Mouse (Mus musculus): ENCODE data around the gene Dvl2. TPM values are rescaled to one million over a fixed set of nuclear protein-coding genes. Genes with fewer than 3 reads are reported as not detected.

Dvl2 gene
- polyA plus RNA-seq (2021; fragmentation: Nextera tagmentation), result 1.6 and 4.0 TPM in 2 replicates
- long read RNA-seq, experiment 1, transcript Dvl2-201 (15 exons, 2,968 nt), result major isoform, 5 of 14 reads
- long read RNA-seq, experiment 1, partial matches to known transcripts, result 3 of 14 reads
- long read RNA-seq, experiment 1, other reads (novel, unspliced or antisense), result 6 of 14 reads
- long read RNA-seq, experiment 2, partial matches to known transcripts, result 1 of 2 reads
- long read RNA-seq, experiment 2, other reads (novel, unspliced or antisense), result 0 of 2 reads

DNA sequence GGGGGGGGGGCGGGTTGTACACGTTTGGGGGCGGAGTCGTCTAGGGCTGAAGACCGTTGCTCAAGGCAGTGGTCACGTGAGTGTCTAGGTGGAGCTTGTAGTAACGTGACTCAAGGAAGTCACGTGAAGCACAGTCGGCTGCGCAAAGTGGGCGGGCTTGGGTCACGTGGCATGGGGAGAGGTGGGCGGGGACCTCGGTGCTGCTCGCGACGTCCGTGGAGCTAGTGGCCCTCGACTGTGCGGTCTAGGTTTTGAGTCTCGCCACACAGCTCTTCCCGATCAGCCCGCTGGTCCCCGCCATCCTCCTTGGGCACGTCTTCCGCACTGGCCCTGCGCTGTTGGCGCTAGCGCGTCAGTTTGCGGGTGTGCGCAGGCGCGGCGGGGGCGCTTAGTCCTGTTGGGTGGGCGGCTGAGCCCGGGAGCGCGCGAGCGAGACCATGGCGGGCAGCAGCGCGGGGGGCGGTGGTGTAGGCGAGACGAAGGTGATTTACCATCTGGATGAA, at the start of gene Dvl2:
TSS of gene Dvl2 (plus strand) at position 200 of the 503 bp plus-strand sequence.

DNA sequence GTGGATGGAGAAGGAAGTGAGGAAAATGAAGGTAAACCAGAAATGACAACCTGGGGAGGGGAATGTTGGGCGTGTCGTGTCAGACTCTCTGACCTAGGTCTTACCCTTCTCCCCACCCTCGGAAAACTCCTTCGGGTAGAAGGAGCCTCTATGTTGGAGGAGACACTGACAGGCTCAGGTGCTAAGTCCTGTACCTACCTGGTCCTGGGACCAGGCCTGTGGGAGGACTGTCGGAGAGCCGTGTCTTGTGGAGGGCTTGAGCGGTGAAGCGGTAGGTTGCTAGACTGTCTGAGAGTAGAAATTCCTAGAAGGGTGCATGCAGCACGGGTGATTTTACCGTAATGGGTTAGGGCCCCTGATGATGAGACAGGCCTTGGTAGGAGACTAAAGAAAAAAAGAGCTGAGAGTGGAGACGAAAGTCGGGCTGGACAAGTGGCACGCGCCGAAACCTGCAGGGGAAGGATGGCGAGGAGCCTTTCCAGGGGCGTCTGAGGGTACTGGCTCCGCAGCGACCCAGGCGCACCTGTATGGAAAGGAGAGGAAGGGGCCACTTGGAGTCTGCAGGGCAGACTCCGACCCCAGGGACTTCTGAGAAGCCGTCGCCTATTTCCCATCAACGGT, 35.6 kb upstream of the Dvl2 start, which contains the start of gene Cldn7:
TSS of gene Cldn7 (plus strand) at position 130 of the 621 bp plus-strand sequence.

DNA sequence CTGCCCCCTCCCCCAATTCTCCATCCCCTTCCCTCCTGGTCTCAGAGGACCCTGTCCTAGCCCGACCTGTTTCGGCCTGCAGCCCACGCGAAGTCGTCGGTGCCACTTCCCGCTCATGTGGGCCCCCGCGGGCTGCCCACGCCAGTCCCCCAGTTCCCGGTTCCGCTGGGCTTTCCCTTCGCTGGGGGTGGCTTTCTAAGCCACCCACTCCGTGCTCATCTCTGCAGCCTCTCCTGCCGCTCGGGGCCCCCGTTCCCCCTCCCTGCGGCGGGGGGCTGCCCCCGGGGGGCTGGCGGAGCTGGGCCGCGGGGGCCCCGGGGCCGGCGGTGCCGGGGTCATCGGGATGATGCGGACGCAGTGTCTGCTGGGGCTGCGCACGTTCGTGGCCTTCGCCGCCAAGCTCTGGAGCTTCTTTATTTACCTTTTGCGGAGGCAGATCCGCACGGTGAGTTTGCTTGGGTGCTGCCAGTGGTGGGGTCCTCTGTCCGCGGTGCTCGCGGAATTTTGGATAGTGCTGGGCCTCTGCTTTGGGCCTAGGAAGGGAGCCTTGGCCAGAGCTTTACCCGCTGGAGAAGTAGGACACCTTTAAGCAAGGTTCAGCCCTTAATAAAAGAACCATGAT, 19.1 kb upstream of the Dvl2 start, which contains the start of gene Ctdnep1:
TSS of gene Ctdnep1 (plus strand) at position 16 of the 622 bp plus-strand sequence.

GRCm38 (mm10) chr11:69982225-69982624, 18.2 kb upstream of the Dvl2 start, which contains the start of gene Elp5:
Gene Elp5, minus strand, starts transcription at chr11:69982517.

DNA sequence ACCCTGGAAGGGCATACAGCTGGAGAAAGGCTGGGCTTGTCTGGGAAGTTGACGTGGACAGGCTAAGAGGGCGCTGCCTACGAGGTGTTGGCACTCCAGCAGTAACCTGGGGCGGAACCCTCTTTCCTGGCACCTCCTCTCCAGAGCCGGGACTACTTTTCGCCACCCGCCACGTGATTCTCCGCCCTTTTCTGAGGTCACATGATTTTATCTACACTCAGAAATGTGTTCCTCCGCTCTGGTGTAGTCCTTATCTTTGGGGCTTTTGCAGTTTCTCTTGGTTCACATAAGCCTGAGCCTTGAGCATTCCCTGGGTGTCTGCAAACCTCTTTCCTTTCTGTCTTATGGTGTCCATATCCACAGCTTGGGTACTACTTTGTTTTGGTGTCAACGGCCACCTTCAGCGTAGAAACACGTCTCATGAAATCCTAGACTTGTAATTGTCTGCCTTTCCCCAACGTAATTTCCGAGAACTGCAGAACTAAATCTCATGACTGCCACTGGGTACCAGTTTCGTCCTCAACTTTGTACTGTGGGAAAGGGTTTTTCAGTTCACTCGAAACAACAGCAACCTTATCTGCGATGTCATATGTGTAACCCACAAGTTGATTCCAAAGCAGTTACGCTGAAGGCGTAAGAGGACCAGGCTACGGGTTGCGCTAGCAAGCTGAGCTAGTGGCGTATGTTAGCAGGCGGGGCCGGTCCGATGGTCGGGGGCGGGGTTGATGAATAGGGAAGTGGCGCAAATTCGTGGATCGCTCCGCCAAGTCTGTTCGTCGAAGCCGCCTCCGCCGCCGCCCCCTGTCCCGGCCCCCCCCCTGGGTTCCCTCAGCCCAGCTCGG, 9.3 kb upstream of the Dvl2 start, which contains the start of gene Gabarap:
TSS of gene Gabarap (plus strand) at position 294 of the 842 bp plus-strand sequence.

GRCm38 (mm10) chr11:69995391-69995960, 4.9 kb upstream of the Dvl2 start, which contains the start of gene Phf23:
Gene Phf23, plus strand, starts transcription at chr11:69995777.

DNA sequence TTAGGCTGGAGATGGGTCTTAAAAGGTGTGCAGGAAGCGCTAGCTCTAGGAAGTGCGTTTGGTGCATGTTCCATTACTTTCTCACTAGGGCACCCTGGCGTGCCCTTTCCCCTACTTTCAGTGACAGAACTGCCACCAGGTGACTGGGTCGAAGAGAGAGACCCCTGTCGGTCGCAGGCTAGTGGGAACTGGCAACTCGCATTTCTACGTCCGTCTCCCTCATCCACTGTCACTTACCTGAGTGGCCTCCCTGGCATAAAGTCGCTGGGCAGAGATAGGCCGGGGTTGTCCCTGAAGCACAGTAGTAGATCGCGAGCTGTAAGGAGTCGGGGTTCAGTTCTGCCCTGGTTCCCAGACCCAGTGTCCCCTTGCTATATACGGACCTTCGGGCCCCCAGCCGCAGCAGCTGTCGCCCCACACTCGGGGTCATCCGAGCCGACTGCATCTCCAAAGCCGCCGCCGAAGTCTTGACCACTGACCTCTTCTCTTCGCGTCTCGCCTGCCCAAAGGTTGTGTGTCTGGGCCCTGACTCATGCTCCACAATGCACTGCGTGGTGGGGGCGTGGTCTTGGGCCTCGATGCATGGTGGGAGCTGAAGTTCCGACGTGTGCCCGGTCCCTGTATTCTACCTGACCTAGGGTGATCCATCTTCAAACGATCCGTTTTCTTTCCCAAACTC, 14.6 kb downstream of the Dvl2 start, which contains the start of gene Acadvl:
TSS of gene Acadvl (minus strand) at position 532 of the 679 bp plus-strand sequence.

GRCm38 (mm10) chr11:70016669-70017068, 16.3 kb downstream of the Dvl2 start, which contains the start of gene Dlg4:
Gene Dlg4, plus strand, starts transcription at chr11:70016942.

GRCm38 (mm10) chr11:70053898-70054570, 53.6 kb downstream of the Dvl2 start, which contains the start of gene Asgr1:
Gene Asgr1, plus strand, starts transcription at chr11:70054085.

Other genes starting within 250 kb of the Dvl2 start
- gene Polr2a, start 242.0 kb upstream of the Dvl2 start, polyA plus RNA-seq (2021; fragmentation: Nextera tagmentation), result 3.9 and 7.0 TPM in 2 replicates
- not detected in 2 replicates for gene Slc35g3, start 238.6 kb upstream of the Dvl2 start, polyA plus RNA-seq (2021; fragmentation: Nextera tagmentation)
- gene Zbtb4, start 234.7 kb upstream of the Dvl2 start, polyA plus RNA-seq (2021; fragmentation: Nextera tagmentation), result 6.7 and 9.8 TPM in 2 replicates
- gene Chrnb1, start 204.7 kb upstream of the Dvl2 start, polyA plus RNA-seq (2021; fragmentation: Nextera tagmentation), result 0.17 and 0.19 TPM in 2 replicates
- 2.3 and 2.7 TPM in 2 replicates for gene Fgf11, start 198.7 kb upstream of the Dvl2 start, polyA plus RNA-seq (2021; fragmentation: Nextera tagmentation)
- gene Tmem102, start 195.0 kb upstream of the Dvl2 start, polyA plus RNA-seq (2021; fragmentation: Nextera tagmentation), result 0.39 and 0.40 TPM in 2 replicates
- gene Gm39566, start 185.3 kb upstream of the Dvl2 start, polyA plus RNA-seq (2021; fragmentation: Nextera tagmentation), result not detected in 2 replicates
- not detected in 2 replicates for gene Spem2, start 182.1 kb upstream of the Dvl2 start, polyA plus RNA-seq (2021; fragmentation: Nextera tagmentation)
- not detected in 2 replicates for gene Spem1, start 178.4 kb upstream of the Dvl2 start, polyA plus RNA-seq (2021; fragmentation: Nextera tagmentation)
- gene Nlgn2, start 162.8 kb upstream of the Dvl2 start, polyA plus RNA-seq (2021; fragmentation: Nextera tagmentation), result 12.4 and 16.8 TPM in 2 replicates
- gene Tmem256, start 162.1 kb upstream of the Dvl2 start, polyA plus RNA-seq (2021; fragmentation: Nextera tagmentation), result 510 and 573 TPM in 2 replicates
- gene Plscr3, start 154.2 kb upstream of the Dvl2 start, polyA plus RNA-seq (2021; fragmentation: Nextera tagmentation), result 4.0 and 11.7 TPM in 2 replicates
- gene Tnk1, start 141.9 kb upstream of the Dvl2 start, polyA plus RNA-seq (2021; fragmentation: Nextera tagmentation), result 0.08 TPM in 1 of 2 replicates, not detected in the other
- gene Tmem95, start 122.6 kb upstream of the Dvl2 start, polyA plus RNA-seq (2021; fragmentation: Nextera tagmentation), result not detected in 2 replicates
- gene Kctd11, start 119.2 kb upstream of the Dvl2 start, polyA plus RNA-seq (2021; fragmentation: Nextera tagmentation), result 0.42 and 0.43 TPM in 2 replicates
- not detected in 2 replicates for gene Acap1, start 105.1 kb upstream of the Dvl2 start, polyA plus RNA-seq (2021; fragmentation: Nextera tagmentation)
- 0.20 and 0.37 TPM in 2 replicates for gene 2810408A11Rik, start 99.6 kb upstream of the Dvl2 start, polyA plus RNA-seq (2021; fragmentation: Nextera tagmentation)
- 8.7 and 12.8 TPM in 2 replicates for gene Neurl4, start 99.5 kb upstream of the Dvl2 start, polyA plus RNA-seq (2021; fragmentation: Nextera tagmentation)
- gene Gps2, start 86.7 kb upstream of the Dvl2 start, polyA plus RNA-seq (2021; fragmentation: Nextera tagmentation), result 19.7 and 23.9 TPM in 2 replicates
- 765 and 797 TPM in 2 replicates for gene Eif5a, start 78.6 kb upstream of the Dvl2 start, polyA plus RNA-seq (2021; fragmentation: Nextera tagmentation)
- gene Ybx2, start 64.8 kb upstream of the Dvl2 start, polyA plus RNA-seq (2021; fragmentation: Nextera tagmentation), result 0.92 TPM in 1 of 2 replicates, not detected in the other
- 0.61 and 0.64 TPM in 2 replicates for gene Slc2a4, start 52.4 kb upstream of the Dvl2 start, polyA plus RNA-seq (2021; fragmentation: Nextera tagmentation)
- gene Cldn7, start 35.8 kb upstream of the Dvl2 start, polyA plus RNA-seq (2021; fragmentation: Nextera tagmentation), result not detected in 2 replicates
- gene Ctdnep1, start 19.4 kb upstream of the Dvl2 start, polyA plus RNA-seq (2021; fragmentation: Nextera tagmentation), result 16.4 and 21.9 TPM in 2 replicates
- gene Elp5, start 18.1 kb upstream of the Dvl2 start, polyA plus RNA-seq (2021; fragmentation: Nextera tagmentation), result 112 and 113 TPM in 2 replicates
- gene Gabarap, start 9.5 kb upstream of the Dvl2 start, polyA plus RNA-seq (2021; fragmentation: Nextera tagmentation), result 291 and 457 TPM in 2 replicates
- 9.2 and 18.6 TPM in 2 replicates for gene Phf23, start 4.8 kb upstream of the Dvl2 start, polyA plus RNA-seq (2021; fragmentation: Nextera tagmentation)
- 40.5 and 55.2 TPM in 2 replicates for gene Acadvl, start 14.8 kb downstream of the Dvl2 start, polyA plus RNA-seq (2021; fragmentation: Nextera tagmentation)
- 50.8 and 69.9 TPM in 2 replicates for gene Dlg4, start 16.3 kb downstream of the Dvl2 start, polyA plus RNA-seq (2021; fragmentation: Nextera tagmentation)
- gene Asgr1, start 53.5 kb downstream of the Dvl2 start, polyA plus RNA-seq (2021; fragmentation: Nextera tagmentation), result 3.1 and 3.3 TPM in 2 replicates
- gene Asgr2, start 92.0 kb downstream of the Dvl2 start, polyA plus RNA-seq (2021; fragmentation: Nextera tagmentation), result not detected in 2 replicates
- 0.83 and 1.4 TPM in 2 replicates for gene Mgl2, start 129.7 kb downstream of the Dvl2 start, polyA plus RNA-seq (2021; fragmentation: Nextera tagmentation)
- gene Clec10a, start 155.6 kb downstream of the Dvl2 start, polyA plus RNA-seq (2021; fragmentation: Nextera tagmentation), result 1.9 and 2.1 TPM in 2 replicates
- 5.1 and 9.8 TPM in 2 replicates for gene Slc16a11, start 212.2 kb downstream of the Dvl2 start, polyA plus RNA-seq (2021; fragmentation: Nextera tagmentation)
- 1.9 and 2.8 TPM in 2 replicates for gene Slc16a13, start 220.5 kb downstream of the Dvl2 start, polyA plus RNA-seq (2021; fragmentation: Nextera tagmentation)
- 0.37 and 0.53 TPM in 2 replicates for gene Bcl6b, start 229.2 kb downstream of the Dvl2 start, polyA plus RNA-seq (2021; fragmentation: Nextera tagmentation)
- gene 0610010K14Rik, start 237.3 kb downstream of the Dvl2 start, polyA plus RNA-seq (2021; fragmentation: Nextera tagmentation), result 64.6 and 93.6 TPM in 2 replicates
- 13.1 and 15.1 TPM in 2 replicates for gene Gm21988, start 239.2 kb downstream of the Dvl2 start, polyA plus RNA-seq (2021; fragmentation: Nextera tagmentation)
- gene Rnasek, start 239.2 kb downstream of the Dvl2 start, polyA plus RNA-seq (2021; fragmentation: Nextera tagmentation), result 793 and 899 TPM in 2 replicates